Mouse (Mus musculus): ENCODE results near the gene Snph.

Snph gene

GRCm38 (mm10) chr2:151603630-151604029 lies 28.8 kb downstream of the Snph start:
- DNase-seq (ENCODE audit: extremely low read depth, low read depth), result no peak

GRCm38 (mm10) chr2:151602106-151602505 lies 30.3 kb downstream of the Snph start:
- no peak for DNase-seq (ENCODE audit: extremely low read depth, low read depth)

GRCm38 (mm10) chr2:151598068-151598467 lies 34.3 kb downstream of the Snph start:
- DNase-seq (ENCODE audit: extremely low read depth, low read depth), result no peak

- DNase-seq (ENCODE audit: extremely low read depth, low read depth), result peak; percentile 26
Observed at GRCm38 (mm10) chr2:151587306-151587705, 45.1 kb downstream of the Snph start.

- DNase-seq (ENCODE audit: extremely low read depth, low read depth), result no peak
Observed at GRCm38 (mm10) chr2:151586807-151587206, 45.6 kb downstream of the Snph start.

- no peak for DNase-seq (ENCODE audit: extremely low read depth, low read depth)
Observed at GRCm38 (mm10) chr2:151585934-151586333, 46.5 kb downstream of the Snph start.

- DNase-seq (ENCODE audit: extremely low read depth, low read depth), result no peak
Observed at GRCm38 (mm10) chr2:151580945-151581344, 51.4 kb downstream of the Snph start.

- no peak for DNase-seq (ENCODE audit: extremely low read depth, low read depth)
Observed at GRCm38 (mm10) chr2:151579183-151579582, 53.2 kb downstream of the Snph start.

- no peak for DNase-seq (ENCODE audit: extremely low read depth, low read depth)
Observed at GRCm38 (mm10) chr2:151575699-151576389, 56.5 kb downstream of the Snph start.

- DNase-seq (ENCODE audit: extremely low read depth, low read depth), result no peak
Observed at GRCm38 (mm10) chr2:151575119-151575698, 57.2 kb downstream of the Snph start.

GRCm38 (mm10) chr2:151574607-151575006 lies 57.8 kb downstream of the Snph start:
- no peak for DNase-seq (ENCODE audit: extremely low read depth, low read depth)

- DNase-seq (ENCODE audit: extremely low read depth, low read depth), result no peak
Observed at GRCm38 (mm10) chr2:151573667-151574066, 58.7 kb downstream of the Snph start.

GRCm38 (mm10) chr2:151571873-151572700 lies 60.3 kb downstream of the Snph start, which contains the start of gene Sdcbp2:
Gene Sdcbp2, plus strand, starts transcription at chr2:151572622.
- no peak for DNase-seq (ENCODE audit: extremely low read depth, low read depth)

- no peak for DNase-seq (ENCODE audit: extremely low read depth, low read depth)
Observed at GRCm38 (mm10) chr2:151569452-151569851, 62.9 kb downstream of the Snph start.

- no peak for DNase-seq (ENCODE audit: extremely low read depth, low read depth)
Observed at GRCm38 (mm10) chr2:151566856-151567255, 65.5 kb downstream of the Snph start.

- DNase-seq (ENCODE audit: extremely low read depth, low read depth), result no peak
Observed at GRCm38 (mm10) chr2:151564986-151565385, 67.4 kb downstream of the Snph start.

- DNase-seq (ENCODE audit: extremely low read depth, low read depth), result no peak
Observed at GRCm38 (mm10) chr2:151564006-151564405, 68.4 kb downstream of the Snph start.

- DNase-seq (ENCODE audit: extremely low read depth, low read depth), result no peak
Observed at GRCm38 (mm10) chr2:151562930-151563921, 69.2 kb downstream of the Snph start.

GRCm38 (mm10) chr2:151549615-151550121 lies 82.7 kb downstream of the Snph start:
- DNase-seq (ENCODE audit: extremely low read depth, low read depth), result no peak

- DNase-seq (ENCODE audit: extremely low read depth, low read depth), result no peak
Observed at GRCm38 (mm10) chr2:151546571-151546970, 85.8 kb downstream of the Snph start.

- DNase-seq (ENCODE audit: extremely low read depth, low read depth), result no peak
Observed at GRCm38 (mm10) chr2:151544673-151545072, 87.7 kb downstream of the Snph start.

All from MEL-GATA-1-ER (cell line).